Mouse (Mus musculus) heart, postnatal 0 days (tissue): ENCODE results near the gene Vmn2r70. TPM values are rescaled to one million over a fixed set of nuclear protein-coding genes. Genes with fewer than 3 reads are reported as not detected.

Experiments used
- ATAC-seq: fragments of 200-750 bp; cut with Nextera tagmentation; 2 replicates; pipeline ENCODE4 v1.8.0; 2017; ENCODE audit warnings: low read depth, moderate number of reproducible peaks, moderate library complexity; ENCODE audit not compliant: insufficient read depth
- DNase-seq: peaks from one replicate; pipeline ENCODE4 v3.0.0-alpha.2; 2016; ENCODE audit warnings: low spot score
- H3K27ac ChIP-seq: fragments of 300-500 bp; sonication (generic); 2 replicates; pipeline ENCODE4 v1.5.1; 2014; ENCODE audit warnings: low read depth, mild to moderate bottlenecking
- H3K27me3 ChIP-seq: fragments of 300-500 bp; sonication (generic); 2 replicates; pipeline ENCODE4 v1.6.1; 2014; ENCODE audit warnings: low read length, mixed read lengths; ENCODE audit not compliant: control insufficient read depth, insufficient read depth
- H3K36me3 ChIP-seq: fragments of 300-500 bp; sonication (generic); replicated peaks from 2 replicates; pipeline ENCODE4 v1.6.1; 2014; ENCODE audit warnings: low read length, mixed read lengths; ENCODE audit not compliant: control insufficient read depth, insufficient read depth
- H3K4me1 ChIP-seq: fragments of 300-500 bp; sonication (generic); 2 replicates; pipeline ENCODE4 v1.6.1; 2014; ENCODE audit warnings: antibody characterized with exemption; ENCODE audit not compliant: control insufficient read depth, insufficient read depth
- H3K4me2 ChIP-seq: fragments of 300-500 bp; sonication (generic); 2 replicates; pipeline ENCODE4 v1.6.1; 2014; ENCODE audit warnings: low read depth, mild to moderate bottlenecking, low read length, moderate library complexity
- H3K4me3 ChIP-seq: fragments of 300-500 bp; sonication (generic); 2 replicates; pipeline ENCODE4 v1.5.1; 2014; ENCODE audit warnings: low read depth, low read length
- H3K9ac ChIP-seq: fragments of 300-500 bp; sonication (generic); replicated peaks from 2 replicates; pipeline ENCODE4 v1.6.1; 2014; ENCODE audit warnings: low read depth, low read length, mixed read lengths
- H3K9me3 ChIP-seq: fragments of 300-500 bp; sonication (generic); replicated peaks from 2 replicates; pipeline ENCODE4 v1.6.1; 2016; ENCODE audit warnings: low read length; ENCODE audit not compliant: control insufficient read depth
- CTCF ChIP-seq: IDR thresholded peaks from 2 replicates; pipeline ENCODE4 v1.5.1; 2016; ENCODE audit warnings: antibody characterized with exemption, control low read depth, low read depth
- EP300 ChIP-seq: IDR thresholded peaks from 2 replicates; pipeline ENCODE4 v1.6.1; 2016; ENCODE audit warnings: antibody characterized with exemption, low read depth
- WGBS: fragments of 180-500 bp; shearing (Covaris S2); extraction: QIAGEN DNeasy Blood & Tissue Kit; methylation state at CpG from one replicate; pipeline ENCODE4 v1.1.7; 2014; 5-methylcytosine and 5-hydroxymethylcytosine counted together
- polyA plus RNA-seq: library from polyadenylated mRNA; unstranded; fragments of >200 nt; fragmentation: Nextera tagmentation; extraction: Ambion mirVana; gene quantifications from 2 replicates; pipeline ENCODE4 v1.2.1, GENCODE M21; 2015
- total RNA-seq: library from RNA; depleted of rRNA; stranded (reverse); fragments of >200 nt; gene quantifications from 2 replicates; pipeline ENCODE4 v1.2.3, GENCODE M21; 2014; ENCODE audit warnings: low replicate concordance; rRNA removed

Vmn2r70 gene
- total RNA-seq (not detected in 2 replicates), polyA plus RNA-seq (not detected in 2 replicates)

DNA sequence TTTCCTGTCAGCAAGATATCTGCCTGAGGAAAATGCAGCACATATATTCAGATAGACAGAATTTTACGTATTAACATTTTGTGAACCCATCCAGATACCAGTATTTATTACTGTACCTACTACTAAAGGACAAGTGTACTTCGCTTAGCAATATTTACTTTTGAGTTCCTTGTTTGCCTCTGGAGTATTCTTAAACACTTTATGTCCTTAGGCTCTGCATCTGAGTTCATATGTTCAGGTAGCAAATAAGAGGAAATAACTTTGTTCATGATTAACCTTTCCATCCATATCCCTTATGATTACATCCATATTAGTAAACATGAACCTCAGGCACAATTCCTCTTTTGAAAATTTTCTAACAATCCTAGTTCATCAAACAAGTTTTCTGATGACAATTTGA is at the start of gene Vmn2r70:
Gene Vmn2r70, minus strand, starts transcription at position 101 of the 400 bp plus-strand sequence.
- no peak for DNase-seq
- H3K4me2 ChIP-seq, result no peak within 1 kb of the TSS
- no peaks in the 10 kb centered on the region for H3K36me3 ChIP-seq
- no peak within 1 kb of the TSS for H3K9ac ChIP-seq
- 0 out of 2 replicates have a peak, but pooled peaks cover 7% of the 10 kb centered on the region for H3K9me3 ChIP-seq
- ATAC-seq, result no peak
- TF ChIP-seq CTCF (no peak), EP300 (no peak)
- WGBS, result 56% methylated on average over 2 of the region's 2 CpGs
- no peaks in the 10 kb centered on the region for H3K27me3 ChIP-seq
- no peak within 1 kb of the TSS for H3K27ac ChIP-seq
- H3K4me3 ChIP-seq, result no peak within 1 kb of the TSS
- no peaks in the 10 kb centered on the region for H3K4me1 ChIP-seq

DNA sequence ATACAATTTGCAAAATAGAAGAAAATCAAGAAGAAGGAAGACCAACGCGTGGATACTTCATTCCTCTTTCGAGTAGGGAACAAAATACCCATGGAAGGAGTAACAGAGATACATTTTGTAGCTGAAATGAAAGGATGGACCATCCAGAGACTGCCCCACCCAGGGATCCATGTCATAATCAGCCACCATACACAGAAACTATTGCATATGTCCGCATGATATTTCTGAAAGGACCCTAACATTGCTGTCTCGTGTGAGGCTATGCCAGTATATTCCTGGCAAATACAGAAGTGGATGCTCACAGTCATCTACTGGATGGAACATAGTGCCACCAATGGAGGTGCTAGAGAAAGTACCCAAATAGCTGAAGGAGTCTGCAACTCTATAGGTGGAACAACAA is 6.2 kb downstream of the Vmn2r70 start, which contains the start of gene Vmn2r71:
Gene Vmn2r71, plus strand, starts transcription at position 301 of the 400 bp plus-strand sequence.
- no peaks in the 10 kb centered on the region for H3K9me3 ChIP-seq
- no peak for ATAC-seq
- H3K4me2 ChIP-seq, result no peak within 1 kb of the TSS
- no peak for TF ChIP-seq EP300
- TF ChIP-seq CTCF, result no peak
- no peak for DNase-seq
- no peaks in the 10 kb centered on the region for H3K36me3 ChIP-seq
- H3K27me3 ChIP-seq, result no peaks in the 10 kb centered on the region
- H3K27ac ChIP-seq, result no peak within 1 kb of the TSS
- H3K9ac ChIP-seq, result no peak within 1 kb of the TSS
- H3K4me3 ChIP-seq, result no peak within 1 kb of the TSS
- H3K4me1 ChIP-seq, result no peaks in the 10 kb centered on the region
- WGBS, result 56% methylated on average over 5 of the region's 5 CpGs

DNA sequence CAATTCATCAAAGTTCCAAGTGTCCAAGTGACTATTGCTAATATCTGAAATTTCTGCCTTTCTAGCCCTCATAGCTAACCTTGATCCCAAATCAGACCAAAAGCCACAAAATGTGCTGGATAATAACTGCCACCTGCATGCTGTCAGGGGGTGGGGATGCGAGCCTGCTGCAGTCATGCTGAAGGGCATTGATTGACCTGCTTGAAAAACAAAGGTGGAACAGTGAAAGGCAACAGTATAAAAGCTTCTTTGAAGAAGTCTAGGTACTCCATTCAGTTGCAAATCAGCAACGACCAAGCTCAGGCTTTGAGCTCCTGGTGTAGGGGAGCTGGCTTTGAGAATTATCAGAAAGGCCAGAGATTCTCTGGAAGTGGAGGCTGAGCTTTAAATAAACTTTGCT is 25.9 kb downstream of the Vmn2r70 start:
- TF ChIP-seq EP300, result no peak
- no peak for TF ChIP-seq CTCF
- DNase-seq (no peak), ATAC-seq (no peak)
- Histone ChIP-seq H3K4me1 (no peaks in the 10 kb centered on the region), H3K9ac (no peak overlapping the region), H3K27me3 (no peaks in the 10 kb centered on the region), H3K27ac (no peak overlapping the region), H3K4me2 (no peak overlapping the region), H3K9me3 (no peaks in the 10 kb centered on the region), H3K36me3 (no peaks in the 10 kb centered on the region), H3K4me3 (no peak overlapping the region)
- 45% methylated on average over 2 of the region's 2 CpGs for WGBS

- no peaks in the 10 kb centered on the region for H3K4me1 ChIP-seq
- no peaks in the 10 kb centered on the region for H3K27me3 ChIP-seq
- ATAC-seq, result no peak
- DNase-seq, result no peak
- no peak overlapping the region for H3K4me2 ChIP-seq
- H3K9ac ChIP-seq, result no peak overlapping the region
- no peak overlapping the region for H3K4me3 ChIP-seq
- 81% methylated on average over 2 of the region's 2 CpGs for WGBS
- no peak for TF ChIP-seq EP300
- no peak for TF ChIP-seq CTCF
- H3K27ac ChIP-seq, result no peak overlapping the region
- no peaks in the 10 kb centered on the region; the same call in 1 of the 2 replicates for H3K9me3 ChIP-seq
- no peaks in the 10 kb centered on the region for H3K36me3 ChIP-seq
Observed at GRCm38 (mm10) chr7:85542108-85542507, 26.9 kb downstream of the Vmn2r70 start.

Other genes starting within 250 kb of the Vmn2r70 start
- gene Vmn2r69, start 153.3 kb downstream of the Vmn2r70 start, total RNA-seq, result not detected in 2 replicates
- not detected in 2 replicates for gene Vmn2r69, start 153.3 kb downstream of the Vmn2r70 start, polyA plus RNA-seq
- not detected in 2 replicates for gene Vmn2r71, start 6.1 kb downstream of the Vmn2r70 start, total RNA-seq
- not detected in 2 replicates for gene Vmn2r71, start 6.1 kb downstream of the Vmn2r70 start, polyA plus RNA-seq
- gene Vmn2r72, start 185.9 kb upstream of the Vmn2r70 start, total RNA-seq, result not detected in 2 replicates
- gene Vmn2r72, start 185.9 kb upstream of the Vmn2r70 start, polyA plus RNA-seq, result not detected in 2 replicates